Mouse (Mus musculus): ENCODE results near the gene Olfml3. TPM values are rescaled to one million over a fixed set of nuclear protein-coding genes. Genes with fewer than 3 reads are reported as not detected.

Gene Olfml3
- total RNA-seq, 2 experiments from 2014 or later: 10.1 to 11.4 TPM

- no peak for DNase-seq (ENCODE audit: low spot score in 2 of 2)
Observed at GRCm38 (mm10) chr3:103743208-103743607, 5.4 kb upstream of the Olfml3 start.

- DNase-seq (ENCODE audit: low spot score in 2 of 2): no peak
Observed at GRCm38 (mm10) chr3:103740342-103740741, 2.5 kb upstream of the Olfml3 start.

GRCm38 (mm10) chr3:103739329-103739728, 1.5 kb upstream of the Olfml3 start, which contains the start of gene Gm10964:
Gene Gm10964 (plus strand): TSS chr3:103739366.
- DNase-seq (ENCODE audit: low spot score in 2 of 2): no peak

- DNase-seq (ENCODE audit: low spot score in 2 of 2): peak in 1 of 2 experiments; percentile 48
Observed at GRCm38 (mm10) chr3:103737061-103737754, 593 bp downstream of the Olfml3 start.

- DNase-seq (ENCODE audit: low spot score in 2 of 2): no peak
Observed at GRCm38 (mm10) chr3:103735776-103736600, 1.8 kb downstream of the Olfml3 start.

GRCm38 (mm10) chr3:103734696-103735519, 2.9 kb downstream of the Olfml3 start:
- no peak for DNase-seq (ENCODE audit: low spot score in 2 of 2)

- peak; percentile 42 to 53 for DNase-seq (ENCODE audit: low spot score in 2 of 2)
Observed at GRCm38 (mm10) chr3:103733799-103734695, 3.8 kb downstream of the Olfml3 start.

- DNase-seq (ENCODE audit: low spot score in 2 of 2): no peak
Observed at GRCm38 (mm10) chr3:103733176-103733575, 4.6 kb downstream of the Olfml3 start.

- DNase-seq (ENCODE audit: low spot score in 2 of 2): no peak
Observed at GRCm38 (mm10) chr3:103732116-103732515, 5.7 kb downstream of the Olfml3 start.

GRCm38 (mm10) chr3:103729850-103730249, 8.0 kb downstream of the Olfml3 start:
- no peak for DNase-seq (ENCODE audit: low spot score in 2 of 2)

- no peak for DNase-seq (ENCODE audit: low spot score in 2 of 2)
Observed at GRCm38 (mm10) chr3:103727813-103728326, 9.9 kb downstream of the Olfml3 start.

- DNase-seq (ENCODE audit: low spot score in 2 of 2): no peak
Observed at GRCm38 (mm10) chr3:103726642-103727041, 11.2 kb downstream of the Olfml3 start.

- peak in 1 of 2 experiments; percentile 7 for DNase-seq (ENCODE audit: low spot score in 2 of 2)
Observed at GRCm38 (mm10) chr3:103724137-103724536, 13.7 kb downstream of the Olfml3 start.

GRCm38 (mm10) chr3:103718728-103719127, 19.1 kb downstream of the Olfml3 start:
- DNase-seq (ENCODE audit: low spot score in 2 of 2): peak in 1 of 2 experiments; percentile 10

GRCm38 (mm10) chr3:103716774-103717760, 20.7 kb downstream of the Olfml3 start:
- no peak for DNase-seq (ENCODE audit: low spot score in 2 of 2)

GRCm38 (mm10) chr3:103715762-103716693, 21.8 kb downstream of the Olfml3 start:
- DNase-seq (ENCODE audit: low spot score in 2 of 2): peak in 1 of 2 experiments; percentile 44

- DNase-seq (ENCODE audit: low spot score in 2 of 2): peak in 1 of 2 experiments; percentile 7
Observed at GRCm38 (mm10) chr3:103714942-103715341, 22.9 kb downstream of the Olfml3 start.

All from layer of hippocampus, postnatal 10 days (tissue).